Mouse (Mus musculus): ENCODE data around the gene Prkd3. TPM values are rescaled to one million over a fixed set of nuclear protein-coding genes. Genes with fewer than 3 reads are reported as not detected.

Gene Prkd3
- polyA plus RNA-seq, 1 experiment from 2014 or later, result 28.3 TPM

- Histone ChIP-seq H3K27ac (ENCODE audit: low read depth, low read length) (peak within 1 kb of the TSS; percentile 65), H3K4me3 (ENCODE audit: low read depth, low read length) (peak within 1 kb of the TSS; percentile 56), H3K27me3 (ENCODE audit: control insufficient read depth, insufficient read depth, low read length) (0 out of 2 replicates have a peak, but pooled peaks cover 4% of the 10 kb centered on the region), H3K9me3 (replicated peaks; ENCODE audit: control insufficient read depth, low read length) (no peaks in the 10 kb centered on the region), H3K36me3 (ENCODE audit: control insufficient read depth, insufficient read depth, low read length) (no peaks in the 10 kb centered on the region), H3K4me2 (peak within 1 kb of the TSS; percentile 81), H3K9ac (ENCODE audit: low read depth, low read length) (peak within 1 kb of the TSS; percentile 68), H3K4me1 (ENCODE audit: control insufficient read depth, insufficient read depth, low read length) (no peaks in the 10 kb centered on the region)
- no peak for ATAC-seq (replicated peaks; ENCODE audit: insufficient number of reproducible peaks, low FRiP score, low TSS enrichment)
- WGBS (ENCODE audit: insufficient replicate concordance), result 65% methylated on average over 4 of the region's 4 CpGs
Observed at GRCm38 (mm10) chr17:79051606-79052005, 31.0 kb upstream of the Prkd3 start, which contains the start of gene Qpct. TSS of gene Qpct (plus strand) at chr17:79051906.

GRCm38 (mm10) chr17:79043705-79044104, 23.1 kb upstream of the Prkd3 start:
- no peak overlapping the region for H3K9ac ChIP-seq (ENCODE audit: low read depth, low read length)
- H3K4me2 ChIP-seq, result no peak overlapping the region
- no peak for ATAC-seq (replicated peaks; ENCODE audit: insufficient number of reproducible peaks, low FRiP score, low TSS enrichment)
- H3K27ac ChIP-seq (ENCODE audit: low read depth, low read length), result no peak overlapping the region
- H3K27me3 ChIP-seq (ENCODE audit: control insufficient read depth, insufficient read depth, low read length), result no peaks in the 10 kb centered on the region
- 78% methylated on average over 2 of the region's 2 CpGs for WGBS (ENCODE audit: insufficient replicate concordance)
- no peaks in the 10 kb centered on the region for H3K9me3 ChIP-seq (replicated peaks; ENCODE audit: control insufficient read depth, low read length)
- H3K4me1 ChIP-seq (ENCODE audit: control insufficient read depth, insufficient read depth, low read length), result no peaks in the 10 kb centered on the region
- no peaks in the 10 kb centered on the region for H3K36me3 ChIP-seq (ENCODE audit: control insufficient read depth, insufficient read depth, low read length)
- no peak overlapping the region for H3K4me3 ChIP-seq (ENCODE audit: low read depth, low read length)

DNA sequence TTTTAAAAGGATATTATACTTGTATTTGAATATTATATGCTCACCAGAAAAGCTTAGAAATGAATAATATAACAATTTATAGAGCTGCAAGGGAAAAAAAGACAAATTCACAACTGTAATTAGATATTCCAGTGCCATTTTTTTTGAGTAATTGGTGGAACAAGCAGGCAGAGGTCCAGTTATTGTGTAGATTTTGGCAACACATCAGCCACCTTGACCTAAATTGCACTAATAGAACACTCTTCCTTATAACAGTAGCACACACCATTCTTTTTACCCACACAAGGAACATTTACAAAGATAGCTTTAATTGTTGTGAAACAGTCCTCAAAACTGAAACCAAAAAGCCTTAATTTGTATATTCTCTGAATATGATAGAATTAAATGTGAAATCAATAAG, 19.0 kb upstream of the Prkd3 start:
- Histone ChIP-seq H3K9me3 (replicated peaks; ENCODE audit: control insufficient read depth, low read length) (no peaks in the 10 kb centered on the region), H3K27ac (ENCODE audit: low read depth, low read length) (no peak overlapping the region), H3K4me1 (ENCODE audit: control insufficient read depth, insufficient read depth, low read length) (no peaks in the 10 kb centered on the region), H3K36me3 (ENCODE audit: control insufficient read depth, insufficient read depth, low read length) (no peaks in the 10 kb centered on the region), H3K27me3 (ENCODE audit: control insufficient read depth, insufficient read depth, low read length) (no peaks in the 10 kb centered on the region), H3K4me2 (no peak overlapping the region), H3K9ac (ENCODE audit: low read depth, low read length) (no peak overlapping the region), H3K4me3 (ENCODE audit: low read depth, low read length) (no peak overlapping the region)
- ATAC-seq (replicated peaks; ENCODE audit: insufficient number of reproducible peaks, low FRiP score, low TSS enrichment), result no peak

- Histone ChIP-seq H3K36me3 (ENCODE audit: control insufficient read depth, insufficient read depth, low read length) (no peaks in the 10 kb centered on the region), H3K9ac (ENCODE audit: low read depth, low read length) (no peak overlapping the region), H3K4me1 (ENCODE audit: control insufficient read depth, insufficient read depth, low read length) (no peaks in the 10 kb centered on the region), H3K9me3 (replicated peaks; ENCODE audit: control insufficient read depth, low read length) (no peaks in the 10 kb centered on the region), H3K4me2 (no peak overlapping the region), H3K27ac (ENCODE audit: low read depth, low read length) (no peak overlapping the region), H3K27me3 (ENCODE audit: control insufficient read depth, insufficient read depth, low read length) (no peaks in the 10 kb centered on the region), H3K4me3 (ENCODE audit: low read depth, low read length) (no peak overlapping the region)
- ATAC-seq (replicated peaks; ENCODE audit: insufficient number of reproducible peaks, low FRiP score, low TSS enrichment), result no peak
- 81% methylated on average over 4 of the region's 4 CpGs for WGBS (ENCODE audit: insufficient replicate concordance)
Observed at GRCm38 (mm10) chr17:79032782-79033181, 12.2 kb upstream of the Prkd3 start.

- Histone ChIP-seq H3K27ac (ENCODE audit: low read depth, low read length) (no peak overlapping the region), H3K9me3 (replicated peaks; ENCODE audit: control insufficient read depth, low read length) (no peaks in the 10 kb centered on the region), H3K27me3 (ENCODE audit: control insufficient read depth, insufficient read depth, low read length) (no peaks in the 10 kb centered on the region), H3K4me2 (no peak overlapping the region), H3K4me1 (ENCODE audit: control insufficient read depth, insufficient read depth, low read length) (no peaks in the 10 kb centered on the region), H3K4me3 (ENCODE audit: low read depth, low read length) (no peak overlapping the region), H3K36me3 (ENCODE audit: control insufficient read depth, insufficient read depth, low read length) (no peaks in the 10 kb centered on the region), H3K9ac (ENCODE audit: low read depth, low read length) (no peak overlapping the region)
- 79% methylated on average over 5 of the region's 5 CpGs for WGBS (ENCODE audit: insufficient replicate concordance)
- no peak for ATAC-seq (replicated peaks; ENCODE audit: insufficient number of reproducible peaks, low FRiP score, low TSS enrichment)
Observed at GRCm38 (mm10) chr17:79031569-79031968, 11.0 kb upstream of the Prkd3 start.

DNA sequence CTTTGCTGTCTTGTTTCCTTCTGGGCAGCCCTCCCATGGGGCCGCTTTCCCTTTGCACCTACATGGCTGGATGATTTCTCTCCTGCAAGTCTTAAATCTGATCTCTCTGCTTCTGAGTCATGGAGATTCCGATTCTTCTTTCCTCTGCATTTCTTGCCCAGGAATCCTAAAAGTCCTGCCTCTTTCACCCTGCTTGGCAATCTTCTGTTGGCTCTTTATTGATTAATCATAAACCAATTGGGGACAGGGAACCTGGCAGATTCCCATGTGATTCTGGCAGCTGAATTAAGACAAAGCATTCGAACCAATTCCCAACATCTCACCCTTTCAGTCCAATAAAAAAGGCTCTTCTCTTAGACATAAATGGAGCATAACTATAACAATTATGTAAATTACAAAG, 8.6 kb upstream of the Prkd3 start:
- Histone ChIP-seq H3K9me3 (replicated peaks; ENCODE audit: control insufficient read depth, low read length) (no peaks in the 10 kb centered on the region), H3K36me3 (ENCODE audit: control insufficient read depth, insufficient read depth, low read length) (no peaks in the 10 kb centered on the region), H3K4me1 (ENCODE audit: control insufficient read depth, insufficient read depth, low read length) (no peaks in the 10 kb centered on the region), H3K27me3 (ENCODE audit: control insufficient read depth, insufficient read depth, low read length) (no peaks in the 10 kb centered on the region), H3K27ac (ENCODE audit: low read depth, low read length) (no peak overlapping the region), H3K4me3 (ENCODE audit: low read depth, low read length) (no peak overlapping the region), H3K9ac (ENCODE audit: low read depth, low read length) (no peak overlapping the region), H3K4me2 (no peak overlapping the region)
- ATAC-seq (replicated peaks; ENCODE audit: insufficient number of reproducible peaks, low FRiP score, low TSS enrichment), result no peak
- WGBS (ENCODE audit: insufficient replicate concordance), result 48% methylated on average over 3 of the region's 3 CpGs

DNA sequence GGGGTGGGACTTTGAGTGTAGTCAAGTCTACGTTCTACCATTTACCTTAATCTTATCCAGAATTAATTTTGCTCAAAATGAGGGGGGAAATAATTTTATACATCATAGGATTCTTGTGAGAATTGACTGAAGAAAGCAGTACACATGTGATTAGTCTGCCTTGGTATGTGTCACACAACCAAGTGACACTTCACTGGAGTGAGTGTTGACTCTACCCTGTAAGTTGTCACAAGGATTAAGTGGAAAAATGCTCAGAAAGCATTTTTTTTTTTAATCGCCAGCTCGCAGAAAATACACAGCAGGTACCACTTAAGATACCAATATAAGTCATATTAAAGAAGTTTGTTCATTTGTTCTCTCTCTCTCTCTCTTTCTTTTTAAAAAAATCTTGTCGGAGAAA, 3.9 kb upstream of the Prkd3 start:
- 75% methylated on average over 4 of the region's 4 CpGs for WGBS (ENCODE audit: insufficient replicate concordance)
- H3K9ac ChIP-seq (ENCODE audit: low read depth, low read length), result no peak overlapping the region
- peaks cover under 1% of the 10 kb centered on the region; the same call in 1 of the 2 replicates for H3K4me1 ChIP-seq (ENCODE audit: control insufficient read depth, insufficient read depth, low read length)
- no peak for ATAC-seq (replicated peaks; ENCODE audit: insufficient number of reproducible peaks, low FRiP score, low TSS enrichment)
- no peak overlapping the region for H3K27ac ChIP-seq (ENCODE audit: low read depth, low read length)
- H3K4me3 ChIP-seq (ENCODE audit: low read depth, low read length), result no peak overlapping the region
- no peaks in the 10 kb centered on the region for H3K36me3 ChIP-seq (ENCODE audit: control insufficient read depth, insufficient read depth, low read length)
- no peaks in the 10 kb centered on the region for H3K9me3 ChIP-seq (replicated peaks; ENCODE audit: control insufficient read depth, low read length)
- H3K4me2 ChIP-seq, result no peak overlapping the region
- H3K27me3 ChIP-seq (ENCODE audit: control insufficient read depth, insufficient read depth, low read length), result no peaks in the 10 kb centered on the region

DNA sequence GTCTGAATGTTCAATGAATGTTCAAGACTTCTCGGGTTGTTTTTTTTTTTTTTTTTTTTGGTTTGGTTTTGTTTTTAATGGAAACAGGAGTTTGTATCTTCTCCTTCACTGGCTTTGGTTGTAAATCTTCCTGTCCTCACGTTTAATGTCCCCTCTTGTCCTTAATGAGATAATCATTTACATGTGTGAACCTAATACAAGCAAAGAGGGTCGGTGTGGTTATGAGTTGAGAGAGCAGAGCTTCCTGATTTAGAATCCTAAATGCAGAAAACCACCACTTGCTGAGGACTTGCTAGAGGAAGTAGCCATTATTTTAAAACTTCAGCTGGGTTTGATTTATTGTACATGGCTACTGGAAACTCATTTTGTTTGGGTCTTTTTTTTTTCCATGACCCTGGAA, 2.1 kb upstream of the Prkd3 start:
- WGBS (ENCODE audit: insufficient replicate concordance), result 32% methylated on average over 3 of the region's 3 CpGs
- Histone ChIP-seq H3K36me3 (ENCODE audit: control insufficient read depth, insufficient read depth, low read length) (no peaks in the 10 kb centered on the region), H3K27ac (ENCODE audit: low read depth, low read length) (no peak overlapping the region), H3K9ac (ENCODE audit: low read depth, low read length) (no peak overlapping the region), H3K4me2 (no peak overlapping the region), H3K27me3 (ENCODE audit: control insufficient read depth, insufficient read depth, low read length) (no peaks in the 10 kb centered on the region), H3K4me1 (ENCODE audit: control insufficient read depth, insufficient read depth, low read length) (peaks cover 16% of the 10 kb centered on the region), H3K4me3 (ENCODE audit: low read depth, low read length) (no peak overlapping the region), H3K9me3 (replicated peaks; ENCODE audit: control insufficient read depth, low read length) (no peaks in the 10 kb centered on the region)
- ATAC-seq (replicated peaks; ENCODE audit: insufficient number of reproducible peaks, low FRiP score, low TSS enrichment), result no peak

GRCm38 (mm10) chr17:79020984-79021335, 344 bp upstream of the Prkd3 start:
- WGBS (ENCODE audit: insufficient replicate concordance), result under 1% methylated on average over 24 of the region's 24 CpGs
- no peak; the same call in 1 of the 2 replicates for ATAC-seq (replicated peaks; ENCODE audit: insufficient number of reproducible peaks, low FRiP score, low TSS enrichment)
- no peak overlapping the region for H3K27ac ChIP-seq (ENCODE audit: low read depth, low read length)
- H3K36me3 ChIP-seq (ENCODE audit: control insufficient read depth, insufficient read depth, low read length), result no peaks in the 10 kb centered on the region
- H3K27me3 ChIP-seq (ENCODE audit: control insufficient read depth, insufficient read depth, low read length), result no peaks in the 10 kb centered on the region
- peaks cover 25% of the 10 kb centered on the region for H3K4me1 ChIP-seq (ENCODE audit: control insufficient read depth, insufficient read depth, low read length)
- H3K9me3 ChIP-seq (replicated peaks; ENCODE audit: control insufficient read depth, low read length), result no peaks in the 10 kb centered on the region
- H3K4me3 ChIP-seq (ENCODE audit: low read depth, low read length), result peak overlapping the region; percentile 85
- peak overlapping the region; percentile 94 for H3K9ac ChIP-seq (ENCODE audit: low read depth, low read length)
- peak overlapping the region; percentile 67 for H3K4me2 ChIP-seq

All from heart, embryonic 11.5 days (tissue).